Mouse (Mus musculus): Measurements from ENCODE around the gene Fhit. TPM values are rescaled to one million over a fixed set of nuclear protein-coding genes. Genes with fewer than 3 reads are reported as not detected.

The Fhit gene
- total RNA-seq, 2 experiments from 2014 or later: 4.8 to 5.8 TPM

GRCm38 (mm10) chr14:10647832-10648231 lies 514.0 kb downstream of the Fhit start:
- Histone ChIP-seq H3K4me3 (no peak overlapping the region), H3K27ac (no peak overlapping the region)
- no peak for TF ChIP-seq CTCF (conservative IDR thresholded peaks at IDR 0.05)
- DNase-seq (ENCODE audit: low spot score in 2 of 2): no peak

GRCm38 (mm10) chr14:10631783-10632182 lies 530.1 kb downstream of the Fhit start:
- H3K27ac ChIP-seq: no peak overlapping the region
- TF ChIP-seq CTCF (conservative IDR thresholded peaks at IDR 0.05): no peak
- H3K4me3 ChIP-seq: no peak overlapping the region
- no peak for DNase-seq (ENCODE audit: low spot score in 2 of 2)

- H3K27ac ChIP-seq: no peak overlapping the region
- no peak for DNase-seq (ENCODE audit: low spot score in 2 of 2)
- TF ChIP-seq CTCF (conservative IDR thresholded peaks at IDR 0.05): no peak
- H3K4me3 ChIP-seq: no peak overlapping the region
These were observed 530.9 kb downstream of the Fhit start for GRCm38 (mm10) chr14:10630831-10631360.

GRCm38 (mm10) chr14:10593467-10593866 lies 568.4 kb downstream of the Fhit start:
- Histone ChIP-seq H3K27ac (no peak overlapping the region), H3K4me3 (no peak overlapping the region)
- no peak for DNase-seq (ENCODE audit: low spot score in 2 of 2)
- TF ChIP-seq CTCF (conservative IDR thresholded peaks at IDR 0.05): no peak

- DNase-seq (ENCODE audit: low spot score in 2 of 2): no peak
- Histone ChIP-seq H3K4me3 (no peak overlapping the region), H3K27ac (no peak overlapping the region)
- no peak for TF ChIP-seq CTCF (conservative IDR thresholded peaks at IDR 0.05)
These were observed 592.8 kb downstream of the Fhit start for GRCm38 (mm10) chr14:10568937-10569552.

- H3K4me3 ChIP-seq: no peak overlapping the region
- DNase-seq (ENCODE audit: low spot score in 2 of 2): no peak
- no peak overlapping the region for H3K27ac ChIP-seq
- TF ChIP-seq CTCF (conservative IDR thresholded peaks at IDR 0.05): no peak
These were observed 594.1 kb downstream of the Fhit start for GRCm38 (mm10) chr14:10567771-10568170.

GRCm38 (mm10) chr14:10554755-10555154 lies 607.1 kb downstream of the Fhit start:
- DNase-seq (ENCODE audit: low spot score in 2 of 2): no peak
- TF ChIP-seq CTCF (conservative IDR thresholded peaks at IDR 0.05): no peak
- Histone ChIP-seq H3K27ac (no peak overlapping the region), H3K4me3 (no peak overlapping the region)

- H3K4me3 ChIP-seq: no peak overlapping the region
- no peak overlapping the region for H3K27ac ChIP-seq
- TF ChIP-seq CTCF (conservative IDR thresholded peaks at IDR 0.05): no peak
- no peak for DNase-seq (ENCODE audit: low spot score in 2 of 2)
These were observed 613.2 kb downstream of the Fhit start for GRCm38 (mm10) chr14:10548632-10549031.

- no peak for DNase-seq (ENCODE audit: low spot score in 2 of 2)
- no peak overlapping the region for H3K27ac ChIP-seq
- TF ChIP-seq CTCF (conservative IDR thresholded peaks at IDR 0.05): no peak
- H3K4me3 ChIP-seq: no peak overlapping the region
These were observed 615.9 kb downstream of the Fhit start for GRCm38 (mm10) chr14:10545916-10546315.

- DNase-seq (ENCODE audit: low spot score in 2 of 2): no peak
- Histone ChIP-seq H3K27ac (no peak overlapping the region), H3K4me3 (no peak overlapping the region)
- TF ChIP-seq CTCF (conservative IDR thresholded peaks at IDR 0.05): peak; percentile 17; the same call in 1 of the 2 replicates
These were observed 627.0 kb downstream of the Fhit start for GRCm38 (mm10) chr14:10534862-10535261.

GRCm38 (mm10) chr14:10531748-10532500 lies 629.9 kb downstream of the Fhit start:
- DNase-seq (ENCODE audit: low spot score in 2 of 2): no peak
- no peak for TF ChIP-seq CTCF (conservative IDR thresholded peaks at IDR 0.05)
- no peak overlapping the region for H3K27ac ChIP-seq
- H3K4me3 ChIP-seq: no peak overlapping the region

GRCm38 (mm10) chr14:10526800-10527199 lies 635.0 kb downstream of the Fhit start:
- Histone ChIP-seq H3K27ac (no peak overlapping the region), H3K4me3 (no peak overlapping the region)
- no peak for DNase-seq (ENCODE audit: low spot score in 2 of 2)
- TF ChIP-seq CTCF (conservative IDR thresholded peaks at IDR 0.05): no peak

- no peak for DNase-seq (ENCODE audit: low spot score in 2 of 2)
- Histone ChIP-seq H3K4me3 (no peak overlapping the region), H3K27ac (no peak overlapping the region)
- TF ChIP-seq CTCF (conservative IDR thresholded peaks at IDR 0.05): no peak
These were observed 636.0 kb downstream of the Fhit start for GRCm38 (mm10) chr14:10525786-10526185.

GRCm38 (mm10) chr14:10514026-10514425 lies 647.8 kb downstream of the Fhit start:
- H3K4me3 ChIP-seq: no peak overlapping the region
- no peak overlapping the region for H3K27ac ChIP-seq
- TF ChIP-seq CTCF (conservative IDR thresholded peaks at IDR 0.05): no peak
- DNase-seq (ENCODE audit: low spot score in 2 of 2): no peak

Data from layer of hippocampus, adult 2 months (tissue).